Mouse (Mus musculus) layer of hippocampus, adult 11-12 months (tissue): ENCODE data around the gene Clptm1.
"Not testable (repeated sequence)": the region's sequence is repeated elsewhere in the genome, so short reads cannot be mapped to it uniquely, and the experiment has no call there.

Source experiments
- DNase-seq: peaks from one replicate; pipeline ENCODE4 v3.0.0; 2022; ENCODE audit warnings: low spot score

Clptm1 gene

GRCm38 (mm10) chr7:19609641-19610332, 55.0 kb downstream of the Clptm1 start:
- DNase-seq: no peak

DNA sequence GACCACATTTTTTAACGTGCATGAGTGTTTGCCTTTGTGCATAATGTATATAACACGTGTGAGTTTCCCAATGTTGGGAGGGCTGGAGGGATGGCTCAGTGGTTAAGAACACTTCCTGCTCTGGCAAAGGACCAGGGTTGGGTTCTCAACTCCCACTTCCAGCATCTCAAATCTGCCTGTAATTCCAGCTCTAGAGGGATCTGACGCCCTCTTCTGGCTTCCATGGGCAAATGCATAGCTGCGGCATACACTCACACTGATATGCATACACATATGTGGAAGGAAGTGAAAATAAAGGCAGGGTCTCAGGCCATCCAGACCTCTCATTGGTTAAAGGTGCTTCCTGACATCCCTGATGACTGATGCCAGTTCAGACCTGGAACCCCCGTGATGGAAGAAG, 57.5 kb downstream of the Clptm1 start:
- DNase-seq: no peak

GRCm38 (mm10) chr7:19604606-19605214, 60.1 kb downstream of the Clptm1 start:
- not testable (repeated sequence) for DNase-seq

DNA sequence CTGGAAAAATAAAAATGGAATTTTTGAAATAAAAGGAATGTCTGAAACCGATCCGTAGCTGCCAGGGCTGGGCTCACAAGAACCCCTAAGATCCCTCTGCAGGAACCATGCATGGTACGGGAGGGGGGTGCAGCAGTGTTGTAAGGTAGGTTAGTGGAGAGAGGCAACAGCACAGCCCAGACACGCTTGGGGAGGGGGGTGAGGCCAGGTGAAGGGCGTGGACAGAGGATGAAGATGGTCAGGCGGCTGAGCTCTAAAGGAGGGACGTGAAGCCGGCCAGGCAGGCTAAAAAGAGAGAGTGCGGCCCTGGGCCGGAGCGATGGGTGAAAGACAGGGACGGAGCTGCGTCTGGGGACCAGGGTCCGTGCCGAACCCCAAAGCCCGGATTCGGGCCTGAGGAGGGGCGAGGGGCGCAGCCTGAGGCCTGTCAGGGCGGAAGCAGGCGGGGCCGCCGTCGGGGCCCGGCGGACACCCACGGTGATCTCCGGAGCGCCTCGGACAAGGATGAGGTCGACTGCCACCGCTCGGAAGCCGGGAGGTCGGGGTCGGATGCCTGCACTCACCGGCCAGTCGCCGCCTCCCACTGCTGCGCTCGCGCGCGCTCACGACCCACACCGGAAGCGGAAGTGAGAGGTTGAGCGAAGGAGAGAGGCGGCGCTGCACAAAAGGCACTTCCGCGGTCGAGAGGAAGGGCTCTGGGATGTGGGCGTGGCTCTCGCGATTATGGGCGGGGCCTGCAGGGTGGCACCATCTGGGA, 60.8 kb downstream of the Clptm1 start, which contains the start of gene Clasrp:
Clasrp (minus strand) TSS at position 638 of the 757 bp plus-strand sequence.
- DNase-seq: peak; percentile 95

GRCm38 (mm10) chr7:19603055-19603454, 61.8 kb downstream of the Clptm1 start:
- no peak for DNase-seq

GRCm38 (mm10) chr7:19600562-19600961, 64.3 kb downstream of the Clptm1 start:
- DNase-seq: peak; percentile 75

- no peak for DNase-seq
These were observed 71.6 kb downstream of the Clptm1 start for GRCm38 (mm10) chr7:19593061-19593730.

DNA sequence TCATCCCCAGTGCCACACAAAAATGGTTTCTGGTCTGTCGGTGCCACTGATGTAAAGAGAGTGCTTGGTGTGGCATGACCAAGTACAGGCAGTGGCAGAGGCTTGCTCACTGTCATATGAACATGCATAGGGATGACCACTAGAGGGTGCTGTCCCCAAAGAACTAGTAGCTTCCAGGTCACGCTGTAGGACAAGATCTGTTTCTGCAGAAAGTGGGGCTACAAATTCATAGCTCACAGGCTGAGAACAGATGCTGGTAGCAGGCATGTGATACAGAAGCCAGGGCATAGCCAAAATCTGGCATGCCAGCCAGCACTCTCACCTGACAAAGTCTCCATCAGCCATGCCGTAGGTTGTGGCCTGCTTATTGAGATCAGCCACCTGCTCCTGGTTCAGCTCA, 74.9 kb downstream of the Clptm1 start:
- peak; percentile 85 for DNase-seq

GRCm38 (mm10) chr7:19589207-19589606, 75.6 kb downstream of the Clptm1 start:
- DNase-seq: peak; percentile 55

GRCm38 (mm10) chr7:19586269-19586668, 78.6 kb downstream of the Clptm1 start:
- no peak for DNase-seq
